Mouse (Mus musculus): Measurements from ENCODE around the gene Tnfaip8l1. TPM values are rescaled to one million over a fixed set of nuclear protein-coding genes. Genes with fewer than 3 reads are reported as not detected.

Gene Tnfaip8l1
- polyA plus RNA-seq, 1 experiment: 8.5 TPM

- TF ChIP-seq CTCF (IDR thresholded peaks at IDR 0.05; ENCODE audit: extremely low read depth, insufficient read depth, low read length) (no peak), POLR2A (IDR thresholded peaks at IDR 0.05; ENCODE audit: extremely low read depth, insufficient read depth, low read length) (no peak)
Observed at GRCm38 (mm10) chr17:56171881-56172280, 9.6 kb downstream of the Tnfaip8l1 start.

DNA sequence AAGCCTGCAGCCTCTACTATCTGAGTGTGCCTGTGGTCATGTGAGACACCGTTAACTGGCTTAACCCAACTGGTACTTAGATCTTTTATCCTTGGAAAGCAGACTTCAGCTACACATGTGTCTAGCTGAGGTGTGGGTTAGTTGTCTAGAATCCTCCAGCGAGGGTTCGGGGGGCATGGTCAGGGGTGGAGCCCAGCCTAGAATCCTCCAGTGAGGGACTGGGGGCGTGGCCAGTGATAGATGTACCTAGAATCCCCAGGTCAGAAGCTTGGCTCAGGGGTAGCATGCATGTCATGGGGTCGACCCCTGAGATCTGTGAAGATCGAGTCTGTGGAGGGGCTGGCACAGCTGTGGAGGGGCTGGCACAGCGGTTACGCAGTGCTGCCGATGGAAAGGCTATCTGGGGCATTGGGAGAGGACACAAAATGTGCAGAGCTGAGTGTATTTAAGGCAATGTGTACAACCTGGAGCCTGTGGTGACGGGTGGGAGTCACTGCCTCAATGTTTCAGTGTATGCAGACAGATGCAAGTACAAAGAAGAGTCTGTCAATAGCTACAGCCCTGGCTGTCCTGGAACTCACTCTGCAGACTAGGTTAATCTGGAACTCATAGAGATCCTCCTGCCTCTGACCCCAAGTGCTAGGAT lies 11.2 kb downstream of the Tnfaip8l1 start:
- TF ChIP-seq CTCF (IDR thresholded peaks at IDR 0.05; ENCODE audit: extremely low read depth, insufficient read depth, low read length) (no peak), POLR2A (IDR thresholded peaks at IDR 0.05; ENCODE audit: extremely low read depth, insufficient read depth, low read length) (no peak)
- Histone ChIP-seq H3K4me3 (ENCODE audit: insufficient read depth, low read length) (no peak overlapping the region), H3K4me1 (ENCODE audit: control insufficient read depth, insufficient read depth, low read length) (no peaks in the 10 kb centered on the region), H3K27ac (ENCODE audit: insufficient read depth, low read length) (no peak overlapping the region)

More at GRCm38 (mm10) chr17:56171881-56172280, 9.6 kb downstream of the Tnfaip8l1 start:
- H3K4me1 ChIP-seq (ENCODE audit: control insufficient read depth, insufficient read depth, low read length): no peaks in the 10 kb centered on the region
- H3K27ac ChIP-seq (ENCODE audit: insufficient read depth, low read length): no peak overlapping the region
- H3K4me3 ChIP-seq (ENCODE audit: insufficient read depth, low read length): no peak overlapping the region

DNA sequence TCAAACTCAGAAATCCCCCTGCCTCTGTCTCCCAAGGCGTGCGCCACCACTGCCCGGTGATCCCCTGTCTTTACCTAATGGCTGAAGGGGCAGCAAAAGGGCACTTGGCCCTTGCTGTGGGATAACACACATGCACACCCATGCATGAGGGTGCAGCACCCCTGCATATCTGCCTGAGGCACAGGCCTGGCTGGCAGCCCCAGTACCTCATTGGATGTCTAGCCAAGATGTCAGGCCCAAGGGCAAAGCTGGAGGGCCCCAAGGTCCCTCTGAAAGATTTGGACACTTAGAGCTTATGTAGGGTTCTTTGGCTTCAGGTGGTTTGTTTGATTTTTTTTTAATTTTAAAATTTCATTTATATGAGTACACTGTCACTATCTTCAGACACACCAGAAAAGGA lies 13.1 kb downstream of the Tnfaip8l1 start:
- no peak overlapping the region for H3K27ac ChIP-seq (ENCODE audit: insufficient read depth, low read length)
- no peaks in the 10 kb centered on the region for H3K4me1 ChIP-seq (ENCODE audit: control insufficient read depth, insufficient read depth, low read length)
- H3K4me3 ChIP-seq (ENCODE audit: insufficient read depth, low read length): no peak overlapping the region
- TF ChIP-seq POLR2A (IDR thresholded peaks at IDR 0.05; ENCODE audit: extremely low read depth, insufficient read depth, low read length): no peak
- no peak for TF ChIP-seq CTCF (IDR thresholded peaks at IDR 0.05; ENCODE audit: extremely low read depth, insufficient read depth, low read length)

- TF ChIP-seq POLR2A (IDR thresholded peaks at IDR 0.05; ENCODE audit: extremely low read depth, insufficient read depth, low read length): no peak
- TF ChIP-seq CTCF (IDR thresholded peaks at IDR 0.05; ENCODE audit: extremely low read depth, insufficient read depth, low read length): no peak
- peak overlapping the region; percentile 91 for H3K4me3 ChIP-seq (ENCODE audit: insufficient read depth, low read length)
- peak overlapping the region; percentile 17; the same call in 1 of the 2 replicates for H3K27ac ChIP-seq (ENCODE audit: insufficient read depth, low read length)
- peaks cover 3% of the 10 kb centered on the region; the same call in 1 of the 2 replicates for H3K4me1 ChIP-seq (ENCODE audit: control insufficient read depth, insufficient read depth, low read length)
Observed at GRCm38 (mm10) chr17:56182975-56183657, 20.8 kb downstream of the Tnfaip8l1 start.

DNA sequence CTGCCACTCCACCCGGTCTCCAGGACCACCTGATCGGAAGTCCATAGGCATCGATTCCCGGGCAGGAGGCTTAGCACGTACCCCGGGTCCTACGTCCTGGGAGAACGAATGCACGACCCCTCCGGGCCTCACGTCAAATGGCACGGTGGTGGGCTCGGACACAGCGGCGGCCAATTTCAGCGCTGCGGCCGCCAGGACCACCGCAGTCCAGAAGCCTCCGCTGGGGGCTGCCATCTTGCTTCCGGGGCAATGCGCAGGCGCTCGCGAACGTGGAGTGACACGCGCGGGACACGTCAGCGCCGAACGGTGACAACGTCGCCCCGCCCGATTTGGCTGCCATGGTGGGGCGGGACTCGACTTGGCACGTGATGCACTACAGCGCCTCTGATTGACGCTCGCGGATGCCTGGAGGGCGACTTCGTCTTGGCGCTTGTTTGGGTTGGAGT lies 21.4 kb downstream of the Tnfaip8l1 start, which contains the start of gene Mydgf:
Gene Mydgf (minus strand): TSS at position 263 of the 446 bp plus-strand sequence.
- TF ChIP-seq CTCF (IDR thresholded peaks at IDR 0.05; ENCODE audit: extremely low read depth, insufficient read depth, low read length) (no peak), POLR2A (IDR thresholded peaks at IDR 0.05; ENCODE audit: extremely low read depth, insufficient read depth, low read length) (0 out of 2 replicates have a peak, but pooled peaks have one; percentile 45)
- Histone ChIP-seq H3K4me3 (ENCODE audit: insufficient read depth, low read length) (peak within 1 kb of the TSS; percentile 91), H3K27ac (ENCODE audit: insufficient read depth, low read length) (peak within 1 kb of the TSS; percentile 17; the same call in 1 of the 2 replicates), H3K4me1 (ENCODE audit: control insufficient read depth, insufficient read depth, low read length) (peaks cover 3% of the 10 kb centered on the region; the same call in 1 of the 2 replicates)

GRCm38 (mm10) chr17:56185281-56186141 lies 23.2 kb downstream of the Tnfaip8l1 start:
- Histone ChIP-seq H3K27ac (ENCODE audit: insufficient read depth, low read length) (peak overlapping the region; percentile 72), H3K4me1 (ENCODE audit: control insufficient read depth, insufficient read depth, low read length) (peaks cover 3% of the 10 kb centered on the region; the same call in 1 of the 2 replicates), H3K4me3 (ENCODE audit: insufficient read depth, low read length) (no peak overlapping the region)
- peak; percentile 25; the same call in 1 of the 2 replicates for TF ChIP-seq POLR2A (IDR thresholded peaks at IDR 0.05; ENCODE audit: extremely low read depth, insufficient read depth, low read length)
- no peak for TF ChIP-seq CTCF (IDR thresholded peaks at IDR 0.05; ENCODE audit: extremely low read depth, insufficient read depth, low read length)

- TF ChIP-seq CTCF (IDR thresholded peaks at IDR 0.05; ENCODE audit: extremely low read depth, insufficient read depth, low read length): no peak
- no peak for TF ChIP-seq POLR2A (IDR thresholded peaks at IDR 0.05; ENCODE audit: extremely low read depth, insufficient read depth, low read length)
- no peak overlapping the region for H3K4me3 ChIP-seq (ENCODE audit: insufficient read depth, low read length)
- no peak overlapping the region for H3K27ac ChIP-seq (ENCODE audit: insufficient read depth, low read length)
- H3K4me1 ChIP-seq (ENCODE audit: control insufficient read depth, insufficient read depth, low read length): no peaks in the 10 kb centered on the region
Observed at GRCm38 (mm10) chr17:56191266-56191665, 29.0 kb downstream of the Tnfaip8l1 start.

DNA sequence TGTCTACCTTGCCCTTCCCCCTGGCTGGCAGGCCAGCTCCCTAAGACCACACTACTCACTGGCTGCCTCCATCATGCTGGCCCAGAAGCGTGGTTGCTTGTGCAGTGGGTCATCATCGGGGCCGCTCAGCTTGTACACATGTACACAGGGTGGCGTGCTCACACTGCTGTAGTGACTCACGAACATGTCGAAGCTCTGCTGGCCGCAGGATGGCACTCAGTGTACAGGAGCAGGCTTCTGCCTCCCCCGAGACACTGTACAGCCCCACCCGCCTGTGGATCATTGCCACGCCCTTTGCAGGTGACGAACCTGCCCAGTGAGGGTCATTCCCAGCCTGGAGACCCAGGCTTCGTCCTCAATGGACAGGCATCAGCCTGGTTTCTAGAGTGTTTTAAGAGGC lies 32.1 kb downstream of the Tnfaip8l1 start:
- Histone ChIP-seq H3K4me3 (ENCODE audit: insufficient read depth, low read length) (no peak overlapping the region), H3K27ac (ENCODE audit: insufficient read depth, low read length) (no peak overlapping the region), H3K4me1 (ENCODE audit: control insufficient read depth, insufficient read depth, low read length) (no peaks in the 10 kb centered on the region)
- TF ChIP-seq CTCF (IDR thresholded peaks at IDR 0.05; ENCODE audit: extremely low read depth, insufficient read depth, low read length): no peak
- TF ChIP-seq POLR2A (IDR thresholded peaks at IDR 0.05; ENCODE audit: extremely low read depth, insufficient read depth, low read length): no peak

DNA sequence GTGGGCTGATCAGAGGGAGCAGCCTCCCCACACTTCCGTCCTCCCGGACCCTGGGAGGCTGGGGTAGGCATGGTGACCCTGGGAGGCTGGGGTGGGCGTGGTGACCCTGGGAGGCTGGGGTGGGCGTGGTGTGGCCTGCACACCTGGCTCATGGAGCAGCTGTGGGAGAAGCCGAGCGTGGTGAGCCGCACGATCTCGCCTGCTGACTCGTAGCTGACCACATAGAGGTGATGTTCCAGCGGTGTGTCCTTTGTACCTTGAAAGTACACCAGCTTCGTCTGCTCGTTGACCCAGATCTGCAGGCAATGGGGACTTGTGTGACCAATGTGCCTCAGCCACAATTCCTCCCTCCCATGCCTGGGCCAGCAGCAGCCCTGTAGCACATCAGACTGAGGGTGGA lies 32.5 kb downstream of the Tnfaip8l1 start:
- Histone ChIP-seq H3K4me1 (ENCODE audit: control insufficient read depth, insufficient read depth, low read length) (no peaks in the 10 kb centered on the region), H3K27ac (ENCODE audit: insufficient read depth, low read length) (no peak overlapping the region), H3K4me3 (ENCODE audit: insufficient read depth, low read length) (no peak overlapping the region)
- TF ChIP-seq POLR2A (IDR thresholded peaks at IDR 0.05; ENCODE audit: extremely low read depth, insufficient read depth, low read length) (no peak), CTCF (IDR thresholded peaks at IDR 0.05; ENCODE audit: extremely low read depth, insufficient read depth, low read length) (no peak)
